Mouse (Mus musculus): ENCODE results near the gene Map2k2. TPM values are rescaled to one million over a fixed set of nuclear protein-coding genes. Genes with fewer than 3 reads are reported as not detected.

Gene Map2k2
- polyA plus RNA-seq, 1 experiment, result 192 TPM

GRCm38 (mm10) chr10:81134966-81135681, 29.4 kb downstream of the Map2k2 start, which contains the start of gene Zbtb7a:
Zbtb7a (plus strand) TSS chr10:81135220.
- H3K4me1 ChIP-seq (ENCODE audit: control insufficient read depth, insufficient read depth, low read length), result peaks cover 6% of the 10 kb centered on the region
- no peak for TF ChIP-seq CTCF (IDR thresholded peaks at IDR 0.05; ENCODE audit: extremely low read depth, insufficient read depth, low read length)
- H3K4me3 ChIP-seq (ENCODE audit: insufficient read depth, low read length), result peak within 1 kb of the TSS; percentile 97
- peak within 1 kb of the TSS; percentile 95 for H3K27ac ChIP-seq (ENCODE audit: insufficient read depth, low read length)

- peak; percentile 43; the same call in 1 of the 2 replicates for TF ChIP-seq POLR2A (IDR thresholded peaks at IDR 0.05; ENCODE audit: extremely low read depth, insufficient read depth, low read length)
- no peak for TF ChIP-seq CTCF (IDR thresholded peaks at IDR 0.05; ENCODE audit: extremely low read depth, insufficient read depth, low read length)
- Histone ChIP-seq H3K4me1 (ENCODE audit: control insufficient read depth, insufficient read depth, low read length) (peaks cover 6% of the 10 kb centered on the region), H3K4me3 (ENCODE audit: insufficient read depth, low read length) (peak overlapping the region; percentile 97), H3K27ac (ENCODE audit: insufficient read depth, low read length) (peak overlapping the region; percentile 98)
Observed at GRCm38 (mm10) chr10:81135831-81136705, 30.4 kb downstream of the Map2k2 start.

- Histone ChIP-seq H3K4me1 (ENCODE audit: control insufficient read depth, insufficient read depth, low read length) (peaks cover 6% of the 10 kb centered on the region), H3K4me3 (ENCODE audit: insufficient read depth, low read length) (peak overlapping the region; percentile 97)
- TF ChIP-seq POLR2A (IDR thresholded peaks at IDR 0.05; ENCODE audit: extremely low read depth, insufficient read depth, low read length) (no peak), CTCF (IDR thresholded peaks at IDR 0.05; ENCODE audit: extremely low read depth, insufficient read depth, low read length) (no peak)
Observed at GRCm38 (mm10) chr10:81136706-81137231, 31.1 kb downstream of the Map2k2 start.

GRCm38 (mm10) chr10:81137252-81138130, 31.8 kb downstream of the Map2k2 start:
- peak overlapping the region; percentile 93 for H3K27ac ChIP-seq (ENCODE audit: insufficient read depth, low read length)
- peaks cover 6% of the 10 kb centered on the region for H3K4me1 ChIP-seq (ENCODE audit: control insufficient read depth, insufficient read depth, low read length)
- TF ChIP-seq POLR2A (IDR thresholded peaks at IDR 0.05; ENCODE audit: extremely low read depth, insufficient read depth, low read length) (peak; percentile 21; the same call in 1 of the 2 replicates), CTCF (IDR thresholded peaks at IDR 0.05; ENCODE audit: extremely low read depth, insufficient read depth, low read length) (no peak)
- H3K4me3 ChIP-seq (ENCODE audit: insufficient read depth, low read length), result peak overlapping the region; percentile 97

More at GRCm38 (mm10) chr10:81136706-81137231, 31.1 kb downstream of the Map2k2 start:
- H3K27ac ChIP-seq (ENCODE audit: insufficient read depth, low read length), result peak overlapping the region; percentile 98

- TF ChIP-seq POLR2A (IDR thresholded peaks at IDR 0.05; ENCODE audit: extremely low read depth, insufficient read depth, low read length), result no peak
- no peak for TF ChIP-seq CTCF (IDR thresholded peaks at IDR 0.05; ENCODE audit: extremely low read depth, insufficient read depth, low read length)
- peaks cover 7% of the 10 kb centered on the region for H3K4me1 ChIP-seq (ENCODE audit: control insufficient read depth, insufficient read depth, low read length)
- peak overlapping the region; percentile 93 for H3K4me3 ChIP-seq (ENCODE audit: insufficient read depth, low read length)
- H3K27ac ChIP-seq (ENCODE audit: insufficient read depth, low read length), result peak overlapping the region; percentile 93
Observed at GRCm38 (mm10) chr10:81138131-81138782, 32.5 kb downstream of the Map2k2 start.

- peak overlapping the region; percentile 93 for H3K4me3 ChIP-seq (ENCODE audit: insufficient read depth, low read length)
- peaks cover 7% of the 10 kb centered on the region for H3K4me1 ChIP-seq (ENCODE audit: control insufficient read depth, insufficient read depth, low read length)
- H3K27ac ChIP-seq (ENCODE audit: insufficient read depth, low read length), result 0 out of 2 replicates have a peak overlapping the region, but pooled peaks have one; percentile 68
- TF ChIP-seq POLR2A (IDR thresholded peaks at IDR 0.05; ENCODE audit: extremely low read depth, insufficient read depth, low read length), result no peak
- no peak for TF ChIP-seq CTCF (IDR thresholded peaks at IDR 0.05; ENCODE audit: extremely low read depth, insufficient read depth, low read length)
Observed at GRCm38 (mm10) chr10:81138821-81139528, 33.3 kb downstream of the Map2k2 start.

GRCm38 (mm10) chr10:81139529-81139846, 33.8 kb downstream of the Map2k2 start:
- TF ChIP-seq POLR2A (IDR thresholded peaks at IDR 0.05; ENCODE audit: extremely low read depth, insufficient read depth, low read length), result no peak
- no peak for TF ChIP-seq CTCF (IDR thresholded peaks at IDR 0.05; ENCODE audit: extremely low read depth, insufficient read depth, low read length)
- Histone ChIP-seq H3K4me1 (ENCODE audit: control insufficient read depth, insufficient read depth, low read length) (peaks cover 7% of the 10 kb centered on the region), H3K4me3 (ENCODE audit: insufficient read depth, low read length) (peak overlapping the region; percentile 93; the same call in 1 of the 2 replicates), H3K27ac (ENCODE audit: insufficient read depth, low read length) (no peak overlapping the region)

GRCm38 (mm10) chr10:81140005-81140404, 34.3 kb downstream of the Map2k2 start:
- TF ChIP-seq POLR2A (IDR thresholded peaks at IDR 0.05; ENCODE audit: extremely low read depth, insufficient read depth, low read length) (no peak), CTCF (IDR thresholded peaks at IDR 0.05; ENCODE audit: extremely low read depth, insufficient read depth, low read length) (no peak)
- Histone ChIP-seq H3K4me1 (ENCODE audit: control insufficient read depth, insufficient read depth, low read length) (peaks cover 7% of the 10 kb centered on the region), H3K4me3 (ENCODE audit: insufficient read depth, low read length) (peak overlapping the region; percentile 93; the same call in 1 of the 2 replicates), H3K27ac (ENCODE audit: insufficient read depth, low read length) (no peak overlapping the region; the same call in 1 of the 2 replicates)
